Mouse (Mus musculus) frontal cortex, postnatal 10 days (tissue): ENCODE measurements around the gene Smarcb1.
A peak's percentile ranks its signal among the peaks of the same experiment; 100 is the strongest.

Experiments used
- DNase-seq, 2 experiments: peaks; one replicate each; pipeline ENCODE4 v3.0.0; 2022; ENCODE audit warnings: low spot score in 2 of 2, mixed read lengths in 1 of 2

Smarcb1 gene

GRCm38 (mm10) chr10:75921026-75921725 lies at the start of gene Smarcb1:
Gene Smarcb1 (minus strand): TSS chr10:75921617.
- DNase-seq: peak; percentile 90 to 94

DNA sequence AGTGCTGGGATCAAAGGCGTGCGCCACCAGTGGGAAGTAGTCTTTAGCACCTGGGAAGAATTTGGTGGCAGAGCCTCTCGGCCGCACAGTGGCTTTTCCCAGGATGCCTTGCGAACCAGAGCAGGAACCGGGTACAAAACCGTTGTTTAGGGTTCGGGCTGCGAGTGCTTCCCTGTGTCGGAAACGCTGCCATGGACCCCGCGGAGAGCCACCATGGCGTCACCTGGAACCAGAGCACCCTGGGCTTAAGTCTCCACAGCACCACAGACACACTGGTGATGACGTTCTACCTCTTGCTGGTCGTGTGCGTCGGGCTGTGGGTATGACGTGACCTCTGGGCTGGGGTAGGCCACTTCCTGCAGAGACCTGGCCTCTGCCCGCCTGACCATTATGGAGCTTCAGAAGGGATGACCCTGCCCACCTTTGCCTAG lies 33.0 kb upstream of the Smarcb1 start, which contains the start of gene Gm5134:
Gm5134 (plus strand) TSS at position 134 of the 431 bp plus-strand sequence.
- no peak for DNase-seq

GRCm38 (mm10) chr10:75951424-75952050 lies 30.1 kb upstream of the Smarcb1 start:
- peak in 1 of 2 experiments; percentile 17 for DNase-seq

GRCm38 (mm10) chr10:75950791-75951210 lies 29.4 kb upstream of the Smarcb1 start:
- DNase-seq: peak in 1 of 2 experiments; percentile 12

GRCm38 (mm10) chr10:75949053-75950045 lies 27.9 kb upstream of the Smarcb1 start:
- DNase-seq: no peak

DNA sequence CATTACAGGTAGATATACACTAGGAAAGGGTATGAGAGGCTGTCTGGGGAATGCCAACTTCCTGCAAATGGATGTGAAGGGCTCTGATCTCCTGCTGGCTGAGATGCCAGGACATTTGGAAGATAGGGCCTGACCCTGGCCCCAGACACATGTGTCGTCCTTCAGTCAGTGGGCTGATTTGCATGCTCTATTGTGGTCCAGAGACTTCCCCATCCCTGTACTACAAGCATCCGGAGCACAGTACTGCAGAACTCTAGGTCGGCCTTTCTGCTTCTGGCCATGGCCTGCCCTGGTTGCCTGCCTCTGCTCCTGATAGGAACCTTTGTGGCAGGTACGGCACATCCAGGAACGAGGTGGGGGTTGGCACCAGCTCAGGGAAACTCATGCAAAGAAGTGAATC lies 26.7 kb upstream of the Smarcb1 start:
- no peak for DNase-seq

DNA sequence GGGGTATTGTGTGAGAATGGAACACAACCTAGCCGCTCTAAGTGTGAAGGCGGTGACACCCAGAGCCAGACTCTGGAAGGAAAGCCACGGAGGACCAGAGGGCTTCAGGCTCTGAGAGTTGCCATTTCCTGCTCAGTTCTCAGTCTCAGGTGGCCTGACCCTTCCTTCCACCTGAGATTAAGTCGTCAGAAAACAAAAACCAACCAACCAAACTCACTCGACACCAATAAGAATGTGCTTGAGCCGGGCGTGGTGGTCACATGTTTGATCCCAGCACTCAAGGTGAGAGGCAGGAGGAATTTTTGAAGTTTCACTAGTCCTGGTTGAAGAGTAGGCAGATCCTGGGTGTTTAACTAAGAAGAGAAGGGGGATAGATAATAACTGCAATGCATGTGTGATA lies 24.5 kb upstream of the Smarcb1 start:
- DNase-seq: no peak

DNA sequence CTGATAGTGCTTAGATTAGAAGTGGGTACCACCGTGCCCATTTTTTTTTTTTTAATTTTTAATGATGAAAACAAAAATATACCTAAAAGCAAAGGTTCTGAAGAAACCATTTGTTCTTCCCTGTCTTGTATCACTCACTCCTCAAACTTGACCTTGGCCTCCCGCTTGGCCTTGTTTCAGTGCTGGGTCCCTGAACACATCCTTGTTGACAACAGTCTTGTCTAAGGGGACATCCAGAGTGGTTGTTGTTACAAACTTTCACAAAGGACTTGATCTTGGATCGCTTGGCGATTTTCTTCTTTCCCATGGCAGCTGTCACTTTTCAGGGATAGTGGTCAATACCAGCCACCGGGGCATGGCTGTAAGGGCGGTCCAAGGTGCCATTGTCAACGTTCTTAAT lies 23.8 kb upstream of the Smarcb1 start:
- DNase-seq: no peak

GRCm38 (mm10) chr10:75944066-75944772 lies 22.8 kb upstream of the Smarcb1 start:
- DNase-seq: no peak

DNA sequence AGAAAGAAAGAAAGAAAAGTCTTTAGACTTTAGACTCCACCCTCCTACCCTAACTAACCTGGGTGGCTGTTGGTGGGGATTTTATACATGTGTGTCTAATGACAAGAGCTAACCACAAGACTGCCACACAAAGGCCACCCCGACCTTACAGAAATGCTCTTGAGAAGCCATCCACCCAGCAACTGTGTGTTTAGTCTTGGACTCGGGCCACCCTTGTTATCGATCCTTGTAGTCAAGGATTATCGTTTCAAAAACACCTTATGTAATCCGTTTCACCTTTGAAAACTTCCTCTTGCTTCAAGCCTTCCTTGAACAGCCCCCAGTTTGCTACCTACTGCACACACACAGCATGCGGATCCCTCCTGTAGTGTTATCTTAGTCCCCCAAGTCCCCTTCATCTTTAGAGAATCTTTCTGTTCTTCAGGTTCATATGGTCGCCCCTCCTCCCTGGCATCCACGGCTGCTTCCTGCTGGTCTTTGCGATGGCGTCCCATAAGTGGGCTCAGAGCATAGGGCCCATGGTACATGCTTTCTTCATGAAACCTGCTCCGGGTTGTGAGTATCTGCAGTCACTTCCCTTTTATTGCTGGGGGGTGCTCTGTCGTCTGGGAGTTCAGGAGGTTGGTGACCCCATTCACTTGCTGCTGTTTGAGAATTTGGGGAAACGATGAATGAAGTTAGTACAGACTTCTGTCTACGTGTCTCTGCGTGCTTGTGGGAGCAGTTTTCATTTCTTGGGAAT lies 21.5 kb upstream of the Smarcb1 start, which contains the start of gene Vpreb3:
Vpreb3 (plus strand) TSS at position 322 of the 742 bp plus-strand sequence.
- no peak for DNase-seq

DNA sequence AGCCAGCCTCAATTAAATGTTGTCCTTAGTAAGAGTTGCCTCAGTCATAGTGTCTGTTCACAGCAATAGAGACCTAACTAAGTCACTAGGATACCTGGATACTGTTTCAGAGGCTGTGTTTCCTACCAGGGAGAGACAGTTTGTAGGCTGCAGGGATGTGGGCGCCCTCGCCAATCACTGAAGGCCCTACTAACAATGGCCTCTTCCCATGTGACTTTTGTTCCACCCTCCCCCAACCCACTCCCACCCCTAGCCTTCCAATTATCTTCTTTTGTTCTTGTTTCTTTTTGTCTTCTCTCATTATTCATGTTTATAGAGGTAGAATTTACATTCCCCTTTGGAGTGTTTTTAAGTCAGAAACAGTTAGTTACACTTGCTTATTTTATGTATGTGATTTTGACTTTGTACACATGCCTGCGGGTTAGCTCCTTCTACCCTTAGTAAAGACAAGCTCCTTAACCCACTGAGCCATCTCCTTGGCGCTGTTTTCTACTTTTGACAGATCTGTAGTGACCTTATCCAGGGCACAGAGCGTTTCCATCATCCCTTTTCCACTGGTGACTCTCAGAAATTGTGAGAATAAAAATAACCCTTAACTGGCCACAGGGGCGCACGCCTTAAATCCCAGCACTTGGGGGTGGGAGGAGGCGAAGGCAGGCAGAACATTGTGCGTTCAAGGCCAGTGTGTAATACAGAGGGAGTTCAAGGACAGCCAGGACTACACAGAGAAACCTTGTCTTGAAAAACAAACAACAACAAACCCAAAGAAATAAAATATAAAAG lies 19.8 kb upstream of the Smarcb1 start:
- DNase-seq: no peak

DNA sequence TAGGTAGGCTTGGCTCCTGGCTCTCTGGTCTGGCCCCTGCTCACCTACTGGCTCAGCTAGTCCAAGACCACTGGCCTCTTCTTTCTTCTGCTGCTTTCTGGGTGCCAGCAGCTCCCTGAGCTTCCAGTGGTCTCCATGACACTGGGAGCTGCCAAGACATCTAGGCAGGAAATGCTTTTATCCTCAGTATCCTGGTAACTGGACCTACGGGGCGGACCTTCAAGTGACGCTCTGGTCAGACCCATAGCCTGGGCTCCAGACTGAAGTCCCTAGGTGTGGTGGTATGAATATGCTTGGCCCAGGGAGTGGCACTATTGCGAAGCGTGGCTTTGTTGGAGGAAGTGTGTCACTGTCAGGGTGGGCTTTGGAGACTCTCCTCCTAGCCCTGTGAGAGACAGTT lies 19.1 kb upstream of the Smarcb1 start, which contains the start of gene Gm867:
Gm867 (minus strand) TSS at position 153 of the 400 bp plus-strand sequence.
- DNase-seq: no peak

DNA sequence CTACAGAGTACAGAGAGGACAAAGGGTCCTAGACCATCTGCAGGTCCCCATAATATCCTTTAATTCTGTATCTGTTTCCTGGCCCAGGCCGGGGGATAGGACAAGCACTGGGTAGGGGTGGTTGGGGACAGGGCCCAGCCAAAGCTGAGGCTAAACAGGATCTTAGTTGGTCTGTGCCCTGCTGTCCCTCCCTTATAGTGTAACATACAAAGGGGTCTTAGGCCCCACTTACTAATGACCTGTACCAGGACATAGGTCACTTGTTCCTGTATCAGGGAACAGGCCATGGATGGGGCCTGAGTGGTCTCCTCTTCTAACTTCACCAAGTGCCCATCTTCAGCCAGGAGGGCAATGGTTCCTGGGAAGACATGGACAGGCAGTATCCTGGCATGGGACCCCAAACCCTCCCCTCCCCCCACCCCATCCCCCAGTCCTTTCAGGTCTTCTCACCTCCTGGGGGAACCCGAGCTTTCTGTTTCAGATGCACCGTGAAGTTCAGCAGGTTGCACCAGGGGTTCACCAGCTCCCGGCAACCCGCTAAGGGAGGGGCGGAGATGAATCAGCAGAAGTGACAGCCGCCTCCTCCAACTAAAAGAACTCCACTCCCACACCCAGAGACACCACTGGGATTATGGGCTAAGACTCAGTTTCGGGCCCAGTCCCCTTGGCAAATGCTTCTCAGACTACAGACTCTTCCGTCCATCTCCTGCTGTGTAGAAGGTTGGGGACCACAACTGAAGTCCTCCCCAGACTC lies 18.2 kb upstream of the Smarcb1 start:
- DNase-seq: no peak

- DNase-seq: no peak
These were observed 16.6 kb upstream of the Smarcb1 start for GRCm38 (mm10) chr10:75937851-75938643.

- DNase-seq: no peak
These were observed 15.7 kb upstream of the Smarcb1 start for GRCm38 (mm10) chr10:75936909-75937667.

DNA sequence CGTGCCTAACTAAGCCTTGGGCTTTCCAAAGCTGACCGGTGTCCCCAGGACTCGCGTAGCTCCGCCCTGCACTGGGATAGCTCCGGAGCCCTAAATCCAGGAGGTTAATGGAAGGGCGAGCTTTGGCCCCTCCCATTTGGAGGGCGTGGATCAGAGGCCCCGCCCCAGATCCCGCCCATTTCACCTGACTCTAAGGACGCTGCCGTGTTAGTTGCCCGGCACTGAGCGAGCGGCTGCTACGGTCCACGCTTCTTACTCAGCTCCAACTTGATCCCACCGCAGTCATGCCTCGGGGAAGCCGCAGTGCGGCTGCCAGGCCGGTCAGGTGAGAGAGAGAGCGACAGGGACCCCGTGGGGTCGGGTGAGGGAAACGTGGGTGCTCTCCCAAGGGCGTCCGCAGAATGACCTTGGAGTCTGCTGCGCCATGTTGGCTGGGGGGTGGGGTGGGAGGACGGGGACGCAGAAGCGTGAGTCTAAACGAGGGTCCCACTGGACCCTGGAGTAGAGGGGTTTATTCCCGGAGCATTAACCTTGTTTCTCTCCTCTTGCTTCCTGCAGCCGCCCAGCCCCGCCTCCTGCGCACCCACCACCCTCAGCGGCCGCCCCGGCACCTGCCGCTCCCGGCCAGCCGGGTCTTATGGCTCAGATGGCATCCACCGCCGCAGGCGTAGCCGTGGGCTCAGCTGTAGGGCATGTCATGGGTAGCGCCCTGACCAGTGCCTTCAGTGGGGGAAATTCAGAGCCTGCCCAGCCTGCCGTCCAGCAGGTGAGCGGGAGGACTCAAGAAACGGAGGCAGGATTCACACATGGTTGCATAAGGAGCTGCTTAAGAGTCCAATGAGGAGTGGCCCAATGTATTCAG lies 14.5 kb upstream of the Smarcb1 start, which contains the start of gene Mmp11:
Mmp11 (minus strand) TSS at position 817 of the 862 bp plus-strand sequence.
- DNase-seq: peak in 1 of 2 experiments; percentile 62
